Mouse (Mus musculus) frontal cortex, postnatal 36 days (tissue): Measurements from ENCODE around the gene C130026I21Rik.
"Not testable (repeated sequence)": the region's sequence is repeated elsewhere in the genome, so short reads cannot be mapped to it uniquely, and the experiment has no call there.

Experiments
- DNase-seq, 2 experiments: peaks; one replicate each; pipeline ENCODE4 v3.0.0; 2022; ENCODE audit warnings: low spot score in 2 of 2

The C130026I21Rik gene

DNA sequence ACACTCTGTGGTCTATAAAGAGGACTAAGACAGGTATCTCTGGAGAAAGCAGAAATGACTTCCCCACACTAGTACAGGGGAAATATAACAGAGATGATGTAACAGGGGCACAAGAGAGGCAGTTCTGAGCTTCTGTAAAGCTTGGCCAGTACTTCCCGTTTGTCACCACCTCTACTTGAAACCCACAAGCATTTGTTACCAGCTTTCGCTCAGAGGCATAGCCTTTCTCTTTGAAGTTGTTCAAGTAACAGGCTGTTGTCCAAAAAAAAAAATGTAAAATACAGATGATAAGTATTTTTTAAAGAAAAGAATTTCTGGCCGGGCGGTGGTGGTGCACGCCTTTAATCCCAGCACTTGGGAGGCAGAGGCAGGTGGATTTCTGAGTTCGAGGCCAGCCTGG is 236.8 kb downstream of the C130026I21Rik start:
- not testable (repeated sequence) for DNase-seq

GRCm38 (mm10) chr1:85030211-85030610 is 240.2 kb downstream of the C130026I21Rik start:
- not testable (repeated sequence) for DNase-seq

GRCm38 (mm10) chr1:85011933-85012332 is 258.4 kb downstream of the C130026I21Rik start:
- DNase-seq, result not testable (repeated sequence)

- not testable (repeated sequence) for DNase-seq
These were observed 259.4 kb downstream of the C130026I21Rik start for GRCm38 (mm10) chr1:85010947-85011346.

DNA sequence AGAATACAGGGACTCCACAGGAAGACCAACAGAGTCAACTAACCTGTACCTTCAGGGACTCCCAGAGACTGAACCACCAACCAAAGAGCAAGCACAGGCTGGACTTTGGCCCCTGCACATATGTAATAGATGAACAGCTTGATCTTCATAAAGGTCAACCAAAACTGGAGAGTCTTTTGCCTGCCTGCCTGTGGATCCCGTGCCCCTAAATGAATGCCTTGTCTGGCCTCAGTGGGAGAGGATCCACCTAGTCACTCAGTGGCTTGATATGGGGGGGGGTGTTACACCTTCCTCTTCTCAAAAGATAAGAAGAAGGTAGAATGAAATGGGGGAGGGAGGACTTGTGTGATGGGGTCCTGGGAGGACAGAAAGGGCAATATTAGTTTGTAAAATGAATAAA is 262.6 kb downstream of the C130026I21Rik start:
- not testable (repeated sequence) for DNase-seq

DNA sequence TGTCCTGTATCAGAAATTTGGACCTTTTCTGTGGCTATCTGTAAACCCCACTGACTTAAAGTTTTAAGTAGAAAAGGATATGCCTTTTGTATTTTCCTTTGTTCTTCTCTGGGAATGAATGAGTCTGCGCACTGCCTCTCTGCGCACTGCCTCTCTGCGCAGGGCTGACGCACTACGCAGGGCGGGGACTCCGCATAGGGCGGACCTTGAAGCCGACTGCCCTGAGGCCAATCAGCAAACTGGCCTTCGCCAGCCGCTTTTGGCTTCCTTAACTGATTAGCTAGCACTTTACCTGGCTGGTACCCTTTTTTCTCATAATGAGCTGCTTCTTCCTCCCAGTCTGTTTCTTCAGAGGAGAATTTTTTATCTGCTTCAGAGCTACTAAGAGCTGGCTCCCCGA is 271.1 kb downstream of the C130026I21Rik start:
- not testable (repeated sequence) for DNase-seq

GRCm38 (mm10) chr1:84996305-84996704 is 274.1 kb downstream of the C130026I21Rik start:
- not testable (repeated sequence) for DNase-seq

- DNase-seq, result peak; percentile 9 to 22
These were observed 275.9 kb downstream of the C130026I21Rik start for GRCm38 (mm10) chr1:84994461-84994860.

DNA sequence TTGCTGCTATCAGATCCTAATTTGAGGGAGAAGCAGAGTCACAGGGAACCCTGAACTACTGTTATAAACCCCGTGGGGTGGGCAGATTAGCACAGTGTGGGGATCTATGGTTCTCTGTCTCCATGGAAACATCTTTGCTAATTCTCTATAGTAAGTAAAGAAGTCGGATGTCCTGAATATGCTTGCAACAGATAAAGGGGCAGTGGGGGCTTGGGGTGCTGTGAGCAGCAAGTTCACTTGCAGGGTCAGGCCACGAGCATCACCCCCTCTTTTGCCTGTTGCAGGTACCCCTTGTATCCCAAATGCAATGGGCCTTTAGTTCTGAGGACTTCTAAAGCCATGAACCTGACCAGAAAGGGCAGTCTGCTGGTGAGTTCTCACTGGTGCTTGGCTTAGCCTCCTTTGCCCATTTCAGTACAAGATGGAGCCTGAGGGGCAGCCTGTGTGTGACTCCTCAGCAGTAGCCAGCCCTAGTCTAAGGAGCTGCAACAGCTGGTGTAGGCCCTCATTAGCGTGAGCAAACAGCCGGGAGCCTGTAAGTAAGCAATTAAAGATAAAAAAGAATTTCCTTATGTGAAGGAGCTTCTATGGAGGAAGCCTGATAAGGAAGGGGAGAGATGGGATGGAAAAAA is 276.6 kb downstream of the C130026I21Rik start:
- not testable (repeated sequence) for DNase-seq

DNA sequence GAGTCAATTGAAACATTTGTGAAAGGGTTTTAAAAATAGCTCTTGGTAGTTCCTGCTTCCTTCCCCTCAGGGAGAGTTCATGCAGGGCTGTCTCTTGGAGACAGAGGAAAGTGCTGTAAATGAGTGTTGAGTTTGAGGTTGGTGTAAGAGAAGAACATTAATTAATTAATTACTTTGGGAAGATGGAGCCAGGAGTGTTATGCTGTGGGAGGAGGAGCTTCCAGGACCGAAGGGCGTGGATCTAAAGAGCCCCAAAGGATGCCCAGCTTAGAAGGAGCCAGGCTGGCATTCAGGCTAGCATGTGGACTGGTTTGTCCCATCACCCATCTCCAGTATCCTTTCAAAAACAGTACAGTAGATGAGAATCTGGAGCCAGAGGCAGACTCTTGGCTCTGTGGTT is 277.1 kb downstream of the C130026I21Rik start:
- not testable (repeated sequence) for DNase-seq

- DNase-seq, result not testable (repeated sequence)
These were observed 277.5 kb downstream of the C130026I21Rik start for GRCm38 (mm10) chr1:84992827-84993226.

DNA sequence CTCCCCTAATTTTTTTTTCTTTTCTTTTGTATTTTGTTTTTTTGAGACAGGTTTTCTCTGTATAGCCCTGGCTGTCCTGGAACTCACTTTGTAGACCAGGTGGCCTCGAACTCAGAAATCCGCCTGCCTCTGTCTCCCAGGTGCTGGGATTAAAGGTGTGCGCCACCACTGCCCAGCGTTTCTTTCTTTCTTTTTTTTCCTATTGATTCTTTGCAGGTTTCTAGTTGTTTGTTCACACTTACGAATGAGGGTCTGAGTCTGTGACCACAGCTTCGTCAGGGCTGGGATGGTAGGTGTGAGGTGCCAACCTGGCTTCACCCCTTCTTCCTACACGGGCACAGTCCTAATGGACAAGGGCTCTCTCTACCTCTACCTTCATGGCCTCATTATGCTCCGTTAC is 281.3 kb downstream of the C130026I21Rik start:
- not testable (repeated sequence) for DNase-seq

- not testable (repeated sequence) for DNase-seq
These were observed 282.6 kb downstream of the C130026I21Rik start for GRCm38 (mm10) chr1:84987729-84988128.

DNA sequence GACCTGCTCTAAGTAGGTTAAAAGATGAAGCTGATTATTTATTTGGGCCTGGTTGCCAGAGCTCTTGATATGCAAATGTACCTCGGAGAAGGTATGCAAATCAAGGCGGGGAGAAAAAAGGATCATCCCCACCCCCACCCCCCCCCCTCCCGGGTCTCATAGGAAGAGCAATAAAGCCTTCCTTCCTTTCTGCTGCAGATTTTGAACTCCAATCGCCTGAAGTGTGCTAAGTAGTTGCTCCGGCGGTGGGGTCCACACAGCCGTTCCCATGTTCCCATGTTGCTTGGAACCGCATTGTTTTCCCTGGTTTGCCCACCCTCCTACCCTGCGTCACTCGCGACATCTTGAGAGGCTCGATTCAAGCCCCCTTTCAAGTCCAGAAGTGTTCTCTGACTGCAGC is 308.6 kb downstream of the C130026I21Rik start:
- DNase-seq, result not testable (repeated sequence)

DNA sequence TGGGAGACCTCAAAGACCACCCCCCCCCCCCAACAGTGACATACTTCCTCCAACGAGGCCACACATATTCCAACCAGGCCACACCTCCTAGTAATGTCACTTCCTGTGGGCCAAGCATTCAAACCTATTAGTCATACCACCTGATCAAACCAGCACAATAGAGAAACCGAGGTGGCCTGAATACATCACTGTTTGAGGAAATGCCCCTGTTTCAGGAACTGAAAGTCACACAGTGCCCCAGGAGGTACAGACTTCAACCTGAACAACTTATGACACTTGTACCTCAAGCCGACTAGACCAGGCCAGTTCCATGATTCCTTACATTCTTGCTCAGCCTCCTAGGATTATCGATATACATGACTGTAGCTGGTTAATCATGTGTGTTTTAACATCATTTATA is 312.7 kb downstream of the C130026I21Rik start:
- not testable (repeated sequence) for DNase-seq

DNA sequence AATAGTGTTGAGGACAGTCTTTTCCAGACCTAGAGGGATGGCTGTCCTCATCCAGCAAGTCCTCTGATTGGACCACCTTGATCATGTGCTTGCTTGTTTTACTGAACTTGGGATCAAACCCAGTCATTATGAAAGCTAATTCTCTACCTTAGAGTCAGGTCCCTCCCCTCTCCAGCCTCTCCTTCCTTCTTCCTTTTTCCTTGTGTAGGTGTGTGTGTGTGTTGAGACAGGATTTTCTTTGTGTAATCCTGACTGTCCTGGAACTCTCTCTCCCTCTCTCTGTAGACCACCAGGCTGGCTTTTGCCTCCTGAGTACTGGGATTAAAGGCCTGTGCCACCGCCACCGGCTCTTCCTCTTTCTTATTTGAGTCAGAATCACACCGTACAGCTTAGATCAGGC is 313.6 kb downstream of the C130026I21Rik start:
- not testable (repeated sequence) for DNase-seq

DNA sequence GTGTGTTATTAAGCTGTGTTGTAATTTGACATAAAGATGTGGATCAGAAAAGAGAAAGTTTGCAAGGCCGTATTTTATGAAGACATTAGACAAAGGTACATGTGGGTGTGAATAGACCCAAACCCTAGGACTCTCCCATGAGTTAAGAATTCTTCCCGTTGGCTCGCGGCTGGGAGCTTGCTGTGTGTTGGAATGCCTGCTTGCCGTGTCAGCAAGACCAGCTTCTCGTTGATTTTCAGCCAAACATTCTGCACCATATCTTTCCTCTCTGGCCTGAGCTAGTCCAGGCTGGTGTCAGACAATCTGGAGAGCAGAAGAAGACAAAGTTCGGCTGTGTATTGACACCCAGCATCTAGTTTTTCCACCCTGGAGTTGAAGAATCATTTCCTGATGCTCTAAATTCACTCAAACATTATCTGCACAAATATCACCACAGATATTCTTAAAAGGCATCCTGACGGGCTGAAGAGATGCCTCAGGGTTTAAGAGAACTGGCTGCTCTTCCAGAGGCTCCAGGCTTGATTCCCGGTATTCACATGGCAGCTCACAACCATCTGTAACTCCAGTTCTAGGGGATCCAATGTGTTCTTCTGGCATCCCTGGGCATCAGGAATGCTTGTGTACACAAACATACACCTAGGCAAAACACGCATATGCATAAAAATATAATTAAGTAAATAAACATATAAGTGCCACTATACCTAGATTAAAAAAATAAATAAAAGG is 317.7 kb downstream of the C130026I21Rik start:
- no peak for DNase-seq

- DNase-seq, result no peak
These were observed 318.8 kb downstream of the C130026I21Rik start for GRCm38 (mm10) chr1:84951566-84951965.

DNA sequence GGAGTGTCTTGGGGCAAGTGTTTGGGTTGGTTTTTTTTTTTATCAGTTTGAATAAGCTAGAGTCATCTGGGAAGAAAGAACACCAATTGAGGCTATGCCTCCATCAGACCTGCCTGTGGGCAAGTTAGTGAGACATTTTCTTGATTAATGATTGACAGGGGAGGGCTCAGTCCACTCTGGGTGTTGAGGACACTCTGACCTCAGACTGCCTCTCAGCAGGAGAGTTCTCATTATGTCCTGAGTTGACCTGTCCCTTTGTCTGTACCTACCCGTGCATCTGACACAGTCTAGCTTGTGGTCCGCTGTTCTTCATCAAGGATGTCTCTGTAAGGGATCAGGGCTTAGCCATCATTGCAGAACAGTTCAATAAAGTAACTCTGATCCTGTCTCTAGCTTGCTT is 323.0 kb downstream of the C130026I21Rik start:
- DNase-seq, result no peak

DNA sequence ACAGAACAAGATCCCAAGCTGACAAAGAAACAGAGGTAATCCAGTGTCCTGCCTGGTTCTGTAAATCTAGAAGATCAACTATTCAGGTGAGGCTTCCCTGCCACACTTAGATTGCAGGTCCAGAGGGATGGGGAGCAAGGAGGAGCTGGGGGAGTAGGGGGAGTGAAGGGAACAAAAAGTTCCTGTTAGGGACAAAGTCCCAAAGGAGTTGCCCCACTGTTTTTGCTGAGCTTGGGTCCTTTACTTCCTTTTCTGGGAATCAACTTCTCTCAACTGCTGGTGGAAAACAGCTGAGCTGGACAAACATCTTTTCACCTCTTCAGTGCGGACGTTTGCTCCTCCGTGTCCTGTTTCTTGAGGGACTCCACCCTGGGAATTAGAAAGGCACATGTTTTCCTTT is 324.4 kb downstream of the C130026I21Rik start:
- no peak for DNase-seq

DNA sequence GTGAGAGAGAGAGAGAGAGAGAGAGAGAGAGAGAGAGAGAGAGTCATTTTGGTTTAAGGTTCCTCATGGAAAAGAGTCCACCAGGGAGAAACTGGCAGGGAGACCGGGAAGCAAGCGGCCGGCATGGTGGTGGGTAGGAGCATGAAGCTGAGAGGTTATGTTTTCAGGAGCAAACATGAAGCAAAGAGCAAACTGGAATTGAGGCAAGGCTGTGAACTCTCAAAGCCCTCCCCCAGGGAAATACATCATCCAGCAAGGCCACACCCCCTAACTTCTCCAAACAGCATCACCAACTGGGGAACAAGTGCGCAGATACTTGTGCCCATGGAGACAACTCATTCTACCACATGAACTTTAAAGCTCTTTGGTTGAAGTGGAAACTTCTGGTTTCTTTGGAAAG is 326.8 kb downstream of the C130026I21Rik start:
- no peak for DNase-seq
